Mouse (Mus musculus) heart, embryonic 13.5 days (tissue): ENCODE measurements around the gene Rnf187. TPM values are rescaled to one million over a fixed set of nuclear protein-coding genes. Genes with fewer than 3 reads are reported as not detected.
A peak's percentile ranks its signal among the peaks of the same experiment; 100 is the strongest.
"Not testable (repeated sequence)": the region's sequence is repeated elsewhere in the genome, so short reads cannot be mapped to it uniquely, and the experiment has no call there.

Experiments
- ATAC-seq: fragments of 200-750 bp; cut with Nextera tagmentation; 2 replicates; pipeline ENCODE4 v1.8.0; 2017; ENCODE audit warnings: moderate TSS enrichment; ENCODE audit not compliant: insufficient number of reproducible peaks, low FRiP score, low TSS enrichment; ENCODE audit errors: extremely low read depth
- H3K27ac ChIP-seq: fragments of 300-500 bp; sonication (generic); replicated peaks from 2 replicates; pipeline ENCODE4 v1.5.1; 2015; ENCODE audit warnings: moderate library complexity, mild to moderate bottlenecking, inconsistent platforms
- H3K27me3 ChIP-seq: fragments of 300-500 bp; sonication (generic); replicated peaks from 2 replicates; pipeline ENCODE4 v1.6.1; 2015; ENCODE audit warnings: mild to moderate bottlenecking, inconsistent platforms
- H3K36me3 ChIP-seq: fragments of 300-500 bp; sonication (generic); 2 replicates; pipeline ENCODE4 v1.6.1; 2015; ENCODE audit warnings: mild to moderate bottlenecking, inconsistent platforms
- H3K4me1 ChIP-seq: fragments of 300-500 bp; sonication (generic); 2 replicates; pipeline ENCODE4 v1.6.1; 2015; ENCODE audit warnings: inconsistent platforms
- H3K4me2 ChIP-seq: fragments of 300-500 bp; sonication (generic); 2 replicates; pipeline ENCODE4 v1.6.1; 2015; ENCODE audit warnings: inconsistent platforms, mild to moderate bottlenecking, moderate library complexity
- H3K4me3 ChIP-seq: fragments of 300-500 bp; sonication (generic); 2 replicates; pipeline ENCODE4 v1.5.1; 2015; ENCODE audit warnings: moderate library complexity, mild to moderate bottlenecking, inconsistent platforms
- H3K9ac ChIP-seq: fragments of 300-500 bp; sonication (generic); 2 replicates; pipeline ENCODE4 v1.6.1; 2015; ENCODE audit warnings: inconsistent platforms, mild to moderate bottlenecking, moderate library complexity
- H3K9me3 ChIP-seq: fragments of 300-500 bp; sonication (generic); 2 replicates; pipeline ENCODE4 v1.6.1; 2016; ENCODE audit warnings: inconsistent platforms
- WGBS: fragments of 180-500 bp; shearing (Covaris S2); methylation state at CpG from one replicate; pipeline ENCODE4 v1.1.7; 2015; ENCODE audit warnings: mixed read lengths; 5-methylcytosine and 5-hydroxymethylcytosine counted together
- polyA plus RNA-seq: library from polyadenylated mRNA; unstranded; fragments of >200 nt; fragmentation: Nextera tagmentation; extraction: Ambion mirVana; gene quantifications from 2 replicates; pipeline ENCODE4 v1.2.1, GENCODE M21; 2015

Rnf187 gene
- polyA plus RNA-seq, 1 experiment from 2014 or later = 151 TPM

DNA sequence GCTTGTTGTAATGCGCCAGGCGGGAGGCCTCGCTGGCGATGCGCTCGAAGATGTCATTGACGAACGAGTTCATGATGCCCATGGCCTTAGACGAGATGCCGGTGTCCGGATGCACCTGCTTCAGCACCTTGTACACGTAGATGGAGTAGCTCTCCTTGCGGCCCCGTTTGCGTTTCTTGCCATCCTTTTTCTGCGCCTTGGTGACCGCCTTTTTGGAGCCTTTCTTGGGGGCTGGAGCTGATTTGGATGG is 15.4 kb upstream of the Rnf187 start:
- Histone ChIP-seq H3K4me3 (peak overlapping the region; percentile 76), H3K27me3 (peaks cover 27% of the 10 kb centered on the region), H3K4me2 (peak overlapping the region; percentile 97), H3K9ac (peak overlapping the region; percentile 92), H3K27ac (peak overlapping the region; percentile 100), H3K36me3 (peaks cover 16% of the 10 kb centered on the region), H3K4me1 (peaks cover 39% of the 10 kb centered on the region)
- ATAC-seq, H3K9me3 ChIP-seq: not testable (repeated sequence)
- under 1% methylated on average over 17 of the region's 17 CpGs for WGBS

DNA sequence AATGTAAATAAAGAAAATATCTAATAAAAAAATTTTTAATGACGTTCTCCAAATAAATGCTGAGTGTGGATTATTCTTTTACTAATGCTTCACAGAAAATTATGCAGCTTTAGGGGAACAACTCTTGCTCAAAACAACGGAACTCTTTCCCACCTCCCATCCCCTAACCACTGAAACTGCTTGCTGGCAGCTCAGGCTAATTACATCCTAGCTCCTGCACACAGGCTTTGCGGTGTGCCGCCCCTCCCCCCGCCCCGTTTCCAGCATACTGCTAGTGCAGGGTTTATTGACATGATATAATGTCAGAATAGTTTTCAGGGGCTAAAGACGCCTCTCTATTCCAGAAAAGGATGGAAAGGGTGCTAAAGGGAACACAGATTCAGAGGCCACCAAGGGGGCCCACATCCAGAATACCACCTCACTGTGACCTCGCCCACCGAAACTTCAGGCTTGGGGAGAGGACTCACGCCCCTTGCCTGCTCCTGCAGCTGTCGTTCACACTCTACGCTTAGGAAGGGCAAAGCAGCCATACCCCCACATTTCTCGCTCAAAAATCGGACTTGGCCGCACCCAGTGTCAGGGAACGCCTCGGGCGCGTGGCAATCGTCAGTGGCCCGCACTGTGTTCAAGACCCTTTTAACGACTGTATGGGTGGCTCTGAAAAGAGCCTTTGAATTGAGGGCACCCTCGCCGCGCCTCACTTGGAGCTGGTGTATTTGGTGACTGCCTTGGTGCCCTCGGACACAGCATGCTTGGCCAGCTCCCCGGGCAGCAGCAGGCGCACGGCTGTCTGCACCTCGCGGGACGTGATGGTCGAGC is 14.8 kb upstream of the Rnf187 start:
- peaks cover 39% of the 10 kb centered on the region for H3K4me1 ChIP-seq
- H3K27ac ChIP-seq = peak overlapping the region; percentile 100
- no peaks in the 10 kb centered on the region for H3K9me3 ChIP-seq
- H3K27me3 ChIP-seq = peaks cover 28% of the 10 kb centered on the region
- peaks cover 16% of the 10 kb centered on the region for H3K36me3 ChIP-seq
- WGBS = 1% methylated on average over 33 of the region's 33 CpGs
- ATAC-seq = no peak
- H3K4me2 ChIP-seq = peak overlapping the region; percentile 97
- H3K9ac ChIP-seq = peak overlapping the region; percentile 92
- peak overlapping the region; percentile 76 for H3K4me3 ChIP-seq

DNA sequence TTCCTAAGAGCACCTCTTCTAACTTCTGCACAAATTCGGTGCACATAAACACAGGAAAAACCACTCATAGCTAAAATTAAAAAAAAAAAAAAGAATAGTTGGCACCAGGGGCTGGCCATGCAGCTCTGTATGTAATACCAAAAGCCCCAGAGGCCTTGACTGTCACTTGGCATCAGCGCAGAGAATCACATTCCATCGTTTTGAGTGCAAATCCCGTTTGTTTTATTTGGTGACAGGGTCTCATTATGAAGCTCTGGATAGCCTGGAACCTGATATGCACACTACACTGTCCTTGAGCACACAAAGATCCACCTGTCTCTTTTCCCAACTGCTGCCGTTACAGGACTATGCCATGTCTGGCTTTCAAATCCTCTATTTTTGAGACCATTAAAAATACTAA is 12.5 kb upstream of the Rnf187 start:
- Histone ChIP-seq H3K4me2 (no peak overlapping the region), H3K27me3 (peaks cover 51% of the 10 kb centered on the region), H3K27ac (no peak overlapping the region), H3K4me3 (no peak overlapping the region), H3K36me3 (no peaks in the 10 kb centered on the region), H3K4me1 (peaks cover 36% of the 10 kb centered on the region), H3K9me3 (no peaks in the 10 kb centered on the region), H3K9ac (no peak overlapping the region)
- WGBS = 72% methylated on average over 5 of the region's 5 CpGs
- ATAC-seq = no peak

DNA sequence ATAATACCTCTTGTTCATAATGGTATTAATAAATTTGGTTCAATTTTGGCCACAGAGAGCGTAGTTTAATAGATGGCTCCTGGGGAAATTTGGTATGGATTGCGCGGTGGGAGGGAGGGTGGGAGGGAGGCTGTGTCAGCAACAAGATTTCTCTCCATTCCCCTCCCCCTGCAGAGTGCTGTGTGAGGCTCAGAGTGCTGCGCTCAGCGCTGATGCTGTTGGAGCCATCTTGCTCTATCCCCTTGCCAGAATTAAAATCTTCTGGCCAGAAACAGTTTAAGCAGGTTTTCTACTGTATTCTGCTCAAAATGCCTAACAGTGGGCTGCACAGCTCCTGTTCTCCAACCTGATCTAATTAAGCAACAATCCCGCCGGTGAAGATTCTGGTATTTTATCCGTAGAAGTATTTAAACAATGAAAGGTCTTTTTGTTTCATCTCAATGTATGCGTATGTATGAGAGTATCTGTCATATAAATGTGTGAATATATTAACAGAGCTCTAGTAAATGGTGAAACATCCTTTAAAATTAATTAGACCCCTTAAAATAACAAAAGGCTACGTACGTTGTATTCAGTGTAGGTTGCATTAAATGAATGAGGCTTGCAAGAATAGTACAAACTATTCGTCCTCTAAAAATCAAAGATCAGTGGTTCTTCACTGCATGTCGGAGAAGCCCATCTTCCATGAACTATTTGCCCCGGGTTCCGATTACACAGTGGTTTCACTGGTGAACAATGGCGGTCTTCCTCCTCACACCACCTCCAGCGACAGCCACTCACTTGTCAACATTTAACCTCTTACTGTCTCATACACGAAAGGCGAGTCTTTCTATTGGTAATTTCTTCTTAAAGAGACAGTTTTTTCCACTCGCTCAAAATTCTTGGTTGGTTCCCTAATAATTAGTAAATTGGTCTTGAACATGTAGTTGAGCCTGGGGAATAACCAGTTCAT is 11.0 kb upstream of the Rnf187 start:
- H3K27ac ChIP-seq = peak overlapping the region; percentile 80
- peak overlapping the region; percentile 52 for H3K4me3 ChIP-seq
- H3K4me2 ChIP-seq = peak overlapping the region; percentile 73
- peaks cover 29% of the 10 kb centered on the region for H3K4me1 ChIP-seq
- H3K9me3 ChIP-seq = no peaks in the 10 kb centered on the region
- H3K36me3 ChIP-seq = no peaks in the 10 kb centered on the region
- 16% methylated on average over 20 of the region's 20 CpGs for WGBS
- peaks cover 65% of the 10 kb centered on the region for H3K27me3 ChIP-seq
- H3K9ac ChIP-seq = peak overlapping the region; percentile 77
- no peak for ATAC-seq

DNA sequence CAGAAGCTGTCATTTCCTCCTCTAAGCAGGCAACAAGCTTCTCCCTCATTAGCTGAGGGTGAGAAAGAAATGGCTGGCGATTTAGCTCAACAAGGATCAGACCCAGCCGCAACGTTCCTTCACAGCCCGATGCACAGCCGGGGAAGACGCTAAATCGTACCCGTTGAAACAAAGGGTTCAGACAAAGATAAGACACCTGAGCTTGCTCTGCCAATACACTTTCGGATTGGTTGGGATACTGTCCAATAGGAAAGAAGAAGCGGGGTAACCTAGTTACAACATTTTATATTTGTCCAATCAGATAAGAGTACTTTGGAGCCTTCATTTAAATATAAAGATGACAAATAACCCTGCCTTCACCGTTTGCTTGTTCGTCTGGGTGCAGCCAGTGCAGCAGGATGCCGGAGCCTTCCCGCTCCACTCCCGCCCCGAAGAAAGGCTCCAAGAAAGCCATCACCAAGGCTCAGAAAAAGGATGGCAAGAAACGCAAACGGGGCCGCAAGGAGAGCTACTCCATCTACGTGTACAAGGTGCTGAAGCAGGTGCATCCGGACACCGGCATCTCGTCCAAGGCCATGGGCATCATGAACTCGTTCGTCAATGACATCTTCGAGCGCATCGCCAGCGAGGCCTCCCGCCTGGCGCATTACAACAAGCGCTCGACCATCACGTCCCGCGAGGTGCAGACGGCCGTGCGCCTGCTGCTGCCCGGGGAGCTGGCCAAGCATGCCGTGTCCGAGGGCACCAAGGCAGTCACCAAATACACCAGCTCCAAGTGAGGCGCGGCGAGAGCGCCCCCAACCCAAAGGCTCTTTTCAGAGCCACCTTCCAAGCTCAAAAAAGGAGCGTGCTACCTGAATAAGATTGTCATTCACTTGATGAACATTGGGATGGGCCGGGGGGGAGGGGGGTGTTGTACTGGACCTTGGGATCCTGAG is 10.1 kb upstream of the Rnf187 start, which contains the start of gene Hist3h2ba:
TSS of gene Hist3h2ba (plus strand) at position 379 of the 938 bp plus-strand sequence.
- Histone ChIP-seq H3K27me3 (peaks cover 74% of the 10 kb centered on the region), H3K4me2 (peak within 1 kb of the TSS; percentile 73), H3K9me3 (no peaks in the 10 kb centered on the region), H3K4me1 (peaks cover 29% of the 10 kb centered on the region), H3K4me3 (peak within 1 kb of the TSS; percentile 52), H3K9ac (peak within 1 kb of the TSS; percentile 77), H3K36me3 (no peaks in the 10 kb centered on the region), H3K27ac (peak within 1 kb of the TSS; percentile 80)
- 1% methylated on average over 48 of the region's 48 CpGs for WGBS
- peak; percentile 60; the same call in 1 of the 2 replicates for ATAC-seq

DNA sequence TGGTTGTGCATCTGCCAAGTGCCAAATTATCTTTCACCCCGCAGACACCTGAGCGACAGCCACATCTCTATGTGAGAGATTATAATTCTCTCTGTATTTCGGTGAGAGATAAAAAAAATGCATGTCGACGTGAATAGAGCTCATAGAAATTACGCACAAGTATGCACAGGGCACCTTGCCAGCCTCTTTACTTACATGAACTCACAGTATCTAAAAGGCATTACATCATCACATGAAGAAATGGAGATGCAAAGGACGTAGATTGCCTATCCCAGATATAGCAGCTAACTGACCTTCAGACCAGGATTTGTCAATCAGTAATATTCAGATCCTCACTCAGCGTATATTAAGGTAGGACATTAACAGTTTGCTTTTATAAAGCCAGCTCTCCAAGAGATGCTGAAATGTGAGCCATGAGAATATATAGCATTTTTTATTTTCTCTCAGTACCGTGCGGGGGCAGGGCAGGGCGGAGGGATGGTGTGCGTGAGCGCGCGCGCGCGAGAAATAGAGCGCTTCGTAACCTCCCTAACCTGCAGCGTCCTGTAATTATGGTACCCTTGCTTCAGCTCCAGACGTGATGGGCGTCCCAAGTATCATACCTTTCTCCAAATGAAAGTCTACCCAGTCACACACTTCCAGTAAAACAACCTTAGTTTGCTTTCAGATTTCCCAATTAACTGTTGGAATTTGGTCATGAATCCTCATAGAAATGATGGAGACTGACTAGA is 9.2 kb upstream of the Rnf187 start:
- WGBS = 18% methylated on average over 23 of the region's 23 CpGs
- Histone ChIP-seq H3K27ac (peak overlapping the region; percentile 73), H3K9ac (peak overlapping the region; percentile 71), H3K27me3 (peaks cover 82% of the 10 kb centered on the region), H3K9me3 (no peaks in the 10 kb centered on the region), H3K4me2 (peak overlapping the region; percentile 73), H3K4me1 (peaks cover 20% of the 10 kb centered on the region), H3K36me3 (no peaks in the 10 kb centered on the region), H3K4me3 (peak overlapping the region; percentile 52)
- no peak for ATAC-seq

DNA sequence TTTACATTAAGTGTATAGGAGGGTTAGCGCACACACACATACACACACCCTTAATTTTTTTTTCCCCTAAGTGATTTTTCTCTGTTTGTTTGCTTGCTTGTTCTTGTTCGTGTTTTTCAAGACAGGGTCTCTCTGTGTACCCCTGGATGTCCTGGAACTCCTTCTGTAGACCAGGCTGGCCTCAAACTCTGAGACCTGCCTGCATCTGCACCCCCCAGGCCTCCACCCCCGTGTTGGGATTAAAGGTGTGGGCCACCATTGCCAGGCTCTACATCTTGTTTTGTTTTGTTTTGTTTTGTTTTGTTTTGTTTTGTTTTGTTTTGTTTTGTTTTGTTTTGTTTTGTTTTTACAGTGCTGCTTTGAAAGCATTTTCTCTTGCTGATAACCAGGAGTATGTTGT is 8.6 kb upstream of the Rnf187 start:
- Histone ChIP-seq H3K9me3 (no peaks in the 10 kb centered on the region), H3K4me3 (no peak overlapping the region), H3K27ac (no peak overlapping the region), H3K4me1 (peaks cover 17% of the 10 kb centered on the region), H3K27me3 (peaks cover 82% of the 10 kb centered on the region), H3K4me2 (peak overlapping the region; percentile 73; the same call in 1 of the 2 replicates), H3K9ac (no peak overlapping the region), H3K36me3 (no peaks in the 10 kb centered on the region)
- no peak for ATAC-seq
- 74% methylated on average over 3 of the region's 3 CpGs for WGBS

- no peak overlapping the region for H3K27ac ChIP-seq
- no peak for ATAC-seq
- H3K9ac ChIP-seq = no peak overlapping the region
- peaks cover 17% of the 10 kb centered on the region for H3K4me1 ChIP-seq
- no peak overlapping the region for H3K4me2 ChIP-seq
- H3K4me3 ChIP-seq = no peak overlapping the region
- H3K9me3 ChIP-seq = no peaks in the 10 kb centered on the region
- H3K27me3 ChIP-seq = peaks cover 59% of the 10 kb centered on the region
- H3K36me3 ChIP-seq = no peaks in the 10 kb centered on the region
- 72% methylated on average over 5 of the region's 5 CpGs for WGBS
Measured at GRCm38 (mm10) chr11:58944136-58944535, 5.4 kb upstream of the Rnf187 start.

DNA sequence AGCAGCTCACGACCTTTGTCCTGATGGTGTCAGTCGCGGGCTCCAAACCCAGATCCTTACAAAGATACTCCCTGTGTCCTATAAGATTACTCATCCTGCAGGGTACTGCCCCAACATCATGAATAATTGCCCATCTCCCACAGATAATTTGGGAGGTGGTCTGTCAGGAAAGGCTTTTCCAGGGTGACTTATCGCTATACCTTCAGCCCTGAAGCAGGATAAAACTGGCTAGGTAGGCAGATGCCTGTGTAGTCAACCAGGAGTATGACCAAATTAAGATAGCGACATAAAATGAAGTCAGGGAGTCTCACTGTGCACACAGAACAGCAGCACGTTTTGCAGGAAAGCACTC is 348 bp upstream of the Rnf187 start:
- WGBS = 22% methylated on average over 6 of the region's 6 CpGs
- Histone ChIP-seq H3K9me3 (no peaks in the 10 kb centered on the region), H3K4me2 (peak overlapping the region; percentile 93), H3K27ac (peak overlapping the region; percentile 88), H3K4me1 (peaks cover 26% of the 10 kb centered on the region), H3K9ac (peak overlapping the region; percentile 96), H3K27me3 (peaks cover 14% of the 10 kb centered on the region), H3K36me3 (peaks cover 27% of the 10 kb centered on the region), H3K4me3 (peak overlapping the region; percentile 88)
- ATAC-seq = no peak

DNA sequence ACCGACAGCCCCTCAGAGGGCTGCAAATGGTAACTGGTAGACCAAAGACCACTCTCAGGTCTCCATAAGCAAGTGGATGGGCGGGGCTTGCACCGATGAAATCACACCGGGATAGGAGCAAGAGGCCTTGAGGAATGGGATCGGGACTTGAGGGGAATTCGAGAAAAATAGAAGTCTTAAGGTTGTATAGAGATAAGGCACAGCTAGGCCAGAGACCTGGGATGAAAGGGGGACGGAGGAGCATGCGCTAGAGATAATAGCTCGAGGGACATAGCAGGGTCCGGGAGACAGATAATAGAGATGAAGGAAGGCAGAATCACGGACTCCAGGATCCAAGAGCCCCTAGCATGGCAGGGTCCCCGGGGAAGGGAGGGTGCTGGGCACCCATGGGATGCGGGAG is 807 bp downstream of the Rnf187 start:
- no peaks in the 10 kb centered on the region for H3K9me3 ChIP-seq
- WGBS = 1% methylated on average over 13 of the region's 13 CpGs
- ATAC-seq = no peak

More for the DNA sequence above, 807 bp downstream of the Rnf187 start:
- peak overlapping the region; percentile 96 for H3K9ac ChIP-seq
- peak overlapping the region; percentile 88 for H3K4me3 ChIP-seq
- H3K27me3 ChIP-seq = peaks cover 4% of the 10 kb centered on the region; the same call in 1 of the 2 replicates
- H3K4me2 ChIP-seq = peak overlapping the region; percentile 93
- peak overlapping the region; percentile 88 for H3K27ac ChIP-seq
- H3K4me1 ChIP-seq = peaks cover 26% of the 10 kb centered on the region
- H3K36me3 ChIP-seq = peaks cover 39% of the 10 kb centered on the region
